9 mouse cellular contexts compared by ENCODE assay signal in the genomic region with DNA sequence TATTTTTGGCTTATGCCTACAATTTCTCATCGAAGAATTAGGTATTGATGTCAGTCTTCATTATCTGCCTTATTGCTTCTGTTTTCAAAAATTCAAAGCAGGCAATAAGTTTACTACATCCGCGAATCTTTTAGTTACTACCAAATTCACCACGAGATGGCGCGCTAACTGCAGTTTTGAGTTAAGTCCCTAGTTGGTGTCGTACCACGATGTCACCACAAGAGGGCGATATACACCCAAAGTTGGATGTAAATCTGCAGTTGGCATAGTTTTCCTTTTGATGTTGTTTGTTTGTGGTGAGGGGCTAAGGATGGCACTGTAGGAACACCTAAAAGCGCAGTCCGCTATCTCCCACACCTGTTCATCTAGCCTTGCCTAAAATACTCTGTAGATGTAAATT.
DNase-seq lines count a peak whose midpoint lies in the region; ATAC-seq lines count a peak whose summit lies in the region.
"Had no signal": no experiment of that assay in that cellular context is flagged by ENCODE, and none has a peak within 500 bp of the region (broad histone marks: within the 10 kb centered on the region; RNA-seq: fewer than 3 reads in every experiment).

No protein-coding gene starts in this region.

- no peaks in the 10 kb centered on the region for H3K36me3 ChIP-seq in forebrain, embryonic 11.5 days (ENCODE audit: control insufficient read depth, insufficient read depth, low read length)
- H3K36me3 ChIP-seq in forebrain, embryonic 12.5 days (replicated peaks): no peaks in the 10 kb centered on the region

- no peak overlapping the region for H3K27ac ChIP-seq in forebrain, embryonic 11.5 days (ENCODE audit: low read depth, low read length)
- H3K27ac ChIP-seq in forebrain, embryonic 12.5 days: no peak overlapping the region

- H3K9me3 ChIP-seq in forebrain, embryonic 11.5 days (ENCODE audit: control insufficient read depth, low read length): no peaks in the 10 kb centered on the region
- H3K9me3 ChIP-seq in forebrain, embryonic 12.5 days: no peaks in the 10 kb centered on the region
- H3K9me3 ChIP-seq: megakaryocyte, embryonic 14.5 days had no signal

- no peaks in the 10 kb centered on the region; the same call in 1 of the 2 replicates for H3K27me3 ChIP-seq in forebrain, embryonic 11.5 days (ENCODE audit: control insufficient read depth, insufficient read depth, low read length)
- H3K27me3 ChIP-seq in forebrain, embryonic 12.5 days: peaks cover 7% of the 10 kb centered on the region

- H3K4me2 ChIP-seq in forebrain, embryonic 11.5 days (ENCODE audit: low read depth, low read length, severe bottlenecking): no peak overlapping the region
- no peak overlapping the region for H3K4me2 ChIP-seq in forebrain, embryonic 12.5 days

- peak; percentile 80 for DNase-seq in forebrain, embryonic 11.5 days (ENCODE audit: low spot score)
- DNase-seq in MN1 (ENCODE audit: low spot score): peak; percentile 64
- peak; percentile 48 for DNase-seq in cerebellum, adult 9-11 months
- DNase-seq in layer of hippocampus, postnatal 25 days (ENCODE audit: extremely low spot score in 1 of 2, low spot score in 1 of 2): peak; percentile 49 to 85
- DNase-seq in mesoderm, embryonic 11.5 days (ENCODE audit: low read depth, low spot score): peak; percentile 79
- DNase-seq in spleen, postnatal 4 days (ENCODE audit: low spot score in 2 of 2): peak; percentile 61 to 87

- no peak overlapping the region for H3K9ac ChIP-seq in forebrain, embryonic 11.5 days (ENCODE audit: low read length)
- no peak overlapping the region for H3K9ac ChIP-seq in forebrain, embryonic 12.5 days

- H3K4me1 ChIP-seq in forebrain, embryonic 11.5 days (replicated peaks; ENCODE audit: control insufficient read depth, insufficient read depth, low read length): no peaks in the 10 kb centered on the region
- no peaks in the 10 kb centered on the region for H3K4me1 ChIP-seq in forebrain, embryonic 12.5 days
- H3K4me1 ChIP-seq: megakaryocyte, embryonic 14.5 days had no signal

- 24% methylated on average over 11 of the region's 11 CpGs for WGBS in forebrain, embryonic 11.5 days
- 25% methylated on average over 11 of the region's 11 CpGs for WGBS in forebrain, embryonic 12.5 days

- no peak overlapping the region for H3K4me3 ChIP-seq in forebrain, embryonic 11.5 days (ENCODE audit: low read depth, low read length)
- no peak overlapping the region for H3K4me3 ChIP-seq in forebrain, embryonic 12.5 days (replicated peaks)
- H3K4me3 ChIP-seq: megakaryocyte, embryonic 14.5 days had no signal

- ATAC-seq in forebrain, embryonic 11.5 days (replicated peaks; ENCODE audit: low FRiP score): no peak
- ATAC-seq in forebrain, embryonic 12.5 days (ENCODE audit: low FRiP score): no peak
- peak; percentile 89 for ATAC-seq in granulocyte monocyte progenitor cell, adult 5-6 weeks (replicated peaks; ENCODE audit: poor library complexity, severe bottlenecking)
